Mouse (Mus musculus): ENCODE results near the gene Slc22a28.
"Not testable (repeated sequence)": the region's sequence is repeated elsewhere in the genome, so short reads cannot be mapped to it uniquely, and the experiment has no call there.

The Slc22a28 gene

GRCm38 (mm10) chr19:8131881-8132280 is at the start of gene Slc22a28:
Gene Slc22a28, minus strand, starts transcription at chr19:8131982.
- not testable (repeated sequence) for DNase-seq

- DNase-seq = no peak
Observed at GRCm38 (mm10) chr19:8148787-8149523, 17.2 kb upstream of the Slc22a28 start.

- DNase-seq = not testable (repeated sequence)
Observed at GRCm38 (mm10) chr19:8142716-8143115, 10.9 kb upstream of the Slc22a28 start.

- not testable (repeated sequence) for DNase-seq
Observed at GRCm38 (mm10) chr19:8134127-8134841, 2.5 kb upstream of the Slc22a28 start.

GRCm38 (mm10) chr19:8019904-8020349 is 111.9 kb downstream of the Slc22a28 start:
- DNase-seq = peak; percentile 26 to 30

GRCm38 (mm10) chr19:8019329-8019851 is 112.4 kb downstream of the Slc22a28 start:
- not testable (repeated sequence) for DNase-seq

- DNase-seq = not testable (repeated sequence)
Observed at GRCm38 (mm10) chr19:8018535-8018934, 113.2 kb downstream of the Slc22a28 start.
